Mouse (Mus musculus): ENCODE measurements around the gene Sdad1.

Sdad1 gene

GRCm38 (mm10) chr5:92244900-92245299 is 65.4 kb downstream of the Sdad1 start:
- no peak for DNase-seq (ENCODE audit: extremely low read depth, low read depth, low spot score)

GRCm38 (mm10) chr5:92240769-92241168 is 69.5 kb downstream of the Sdad1 start:
- no peak for DNase-seq (ENCODE audit: extremely low read depth, low read depth, low spot score)

- DNase-seq (ENCODE audit: extremely low read depth, low read depth, low spot score): no peak
These were observed 70.7 kb downstream of the Sdad1 start for GRCm38 (mm10) chr5:92239333-92240232.

GRCm38 (mm10) chr5:92234939-92235557 is 75.2 kb downstream of the Sdad1 start:
- no peak for DNase-seq (ENCODE audit: extremely low read depth, low read depth, low spot score)
